Mouse (Mus musculus): ENCODE measurements around the gene Rnf180.

GRCm38 (mm10) chr13:105305513-105305912 is 10.9 kb upstream of the Rnf180 start:
- no peak for TF ChIP-seq CTCF (conservative IDR thresholded peaks at IDR 0.05; ENCODE audit: insufficient read depth, insufficient read length, low read depth, low read length)
- no peak for TF ChIP-seq POLR2A (IDR thresholded peaks at IDR 0.05; ENCODE audit: low read depth, low read length)

Data from kidney, adult 2 months (tissue).